Mouse (Mus musculus): Measurements from ENCODE around the gene Ssbp4. TPM values are rescaled to one million over a fixed set of nuclear protein-coding genes. Genes with fewer than 3 reads are reported as not detected.
A peak's percentile ranks its signal among the peaks of the same experiment; 100 is the strongest.

Ssbp4 gene
- polyA plus RNA-seq, 1 experiment, result 1,561 TPM

DNA sequence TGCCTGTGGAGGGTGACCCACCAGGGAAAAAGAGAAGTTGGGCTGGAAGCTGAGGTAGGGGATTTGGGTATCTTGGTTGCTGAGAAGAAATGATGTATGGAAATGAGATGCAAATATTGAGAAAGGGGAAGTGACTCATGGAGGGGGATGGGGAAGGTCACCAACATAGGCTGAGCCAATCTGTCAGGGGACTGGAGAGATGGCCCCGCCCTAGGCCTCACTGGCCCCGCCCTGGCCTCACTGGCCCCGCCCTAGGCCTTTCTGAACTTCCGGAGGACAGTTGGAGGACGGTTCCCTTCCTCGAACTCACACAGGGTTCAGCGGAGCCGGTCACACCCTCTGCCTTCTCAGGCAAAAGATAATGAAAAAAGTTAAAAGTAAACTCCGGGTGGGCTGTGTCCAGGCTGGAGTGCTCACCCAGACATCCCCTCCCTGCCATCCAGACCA is 10.2 kb upstream of the Ssbp4 start:
- Histone ChIP-seq H3K27me3 (replicated peaks) (no peaks in the 10 kb centered on the region), H3K4me3 (replicated peaks) (peak overlapping the region; percentile 88), H3K9me3 (no peaks in the 10 kb centered on the region), H3K36me3 (replicated peaks; ENCODE audit: low read length) (no peaks in the 10 kb centered on the region), H3K4me1 (peaks cover 85% of the 10 kb centered on the region)
- TF ChIP-seq GATA1 (IDR thresholded peaks at IDR 0.05; ENCODE audit: borderline replicate concordance, low read length), result no peak
- TF ChIP-seq FLI1 (IDR thresholded peaks at IDR 0.05; ENCODE audit: low read length), result no peak

DNA sequence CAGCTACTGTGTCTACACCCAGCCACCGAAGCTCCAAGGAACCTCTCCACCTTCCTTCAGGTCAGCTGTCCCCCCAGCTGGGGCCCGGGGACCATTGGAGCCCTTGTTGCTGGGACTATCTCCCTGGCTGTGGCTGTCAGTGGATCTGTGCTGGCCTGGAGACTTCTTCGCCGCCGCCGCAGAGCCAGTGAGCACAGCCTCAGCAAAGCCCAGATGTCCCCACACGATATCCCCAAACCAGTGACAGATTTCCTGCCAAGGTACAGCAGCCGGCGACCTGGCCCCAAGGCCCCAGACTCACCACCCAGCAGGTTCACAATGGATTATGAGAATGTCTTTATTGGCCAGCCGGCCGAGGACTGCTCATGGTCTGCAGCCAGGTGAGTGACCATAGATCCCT is 9.3 kb upstream of the Ssbp4 start:
- Histone ChIP-seq H3K27me3 (replicated peaks) (no peaks in the 10 kb centered on the region), H3K36me3 (replicated peaks; ENCODE audit: low read length) (no peaks in the 10 kb centered on the region), H3K4me1 (peaks cover 91% of the 10 kb centered on the region), H3K4me3 (replicated peaks) (peak overlapping the region; percentile 88), H3K9me3 (no peaks in the 10 kb centered on the region)
- TF ChIP-seq GATA1 (IDR thresholded peaks at IDR 0.05; ENCODE audit: borderline replicate concordance, low read length) (no peak), FLI1 (IDR thresholded peaks at IDR 0.05; ENCODE audit: low read length) (no peak)

DNA sequence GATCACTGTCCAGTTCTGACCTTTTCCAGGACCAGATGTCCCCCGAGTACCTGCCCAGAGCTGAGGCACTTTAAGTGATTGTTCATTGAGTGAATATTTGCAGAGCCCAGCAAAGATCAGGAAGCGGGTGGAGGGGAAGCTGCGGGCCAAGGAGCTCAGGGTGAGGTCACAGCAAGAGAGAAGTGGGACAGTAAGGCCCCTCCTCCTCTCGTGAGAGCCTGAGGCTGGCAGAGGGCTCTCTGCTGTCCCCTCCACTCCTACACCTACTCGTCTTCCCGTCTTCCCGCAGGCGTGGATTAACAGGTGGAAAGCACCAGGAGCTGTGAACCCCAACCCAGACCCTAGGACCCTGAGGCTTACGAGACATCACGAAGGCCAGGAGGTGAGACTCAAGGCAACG is 8.0 kb upstream of the Ssbp4 start:
- no peaks in the 10 kb centered on the region for H3K36me3 ChIP-seq (replicated peaks; ENCODE audit: low read length)
- H3K4me3 ChIP-seq (replicated peaks), result peak overlapping the region; percentile 86
- no peaks in the 10 kb centered on the region for H3K9me3 ChIP-seq
- peaks cover 85% of the 10 kb centered on the region for H3K4me1 ChIP-seq
- H3K27me3 ChIP-seq (replicated peaks), result no peaks in the 10 kb centered on the region
- TF ChIP-seq GATA1 (IDR thresholded peaks at IDR 0.05; ENCODE audit: borderline replicate concordance, low read length) (no peak), FLI1 (IDR thresholded peaks at IDR 0.05; ENCODE audit: low read length) (no peak)

DNA sequence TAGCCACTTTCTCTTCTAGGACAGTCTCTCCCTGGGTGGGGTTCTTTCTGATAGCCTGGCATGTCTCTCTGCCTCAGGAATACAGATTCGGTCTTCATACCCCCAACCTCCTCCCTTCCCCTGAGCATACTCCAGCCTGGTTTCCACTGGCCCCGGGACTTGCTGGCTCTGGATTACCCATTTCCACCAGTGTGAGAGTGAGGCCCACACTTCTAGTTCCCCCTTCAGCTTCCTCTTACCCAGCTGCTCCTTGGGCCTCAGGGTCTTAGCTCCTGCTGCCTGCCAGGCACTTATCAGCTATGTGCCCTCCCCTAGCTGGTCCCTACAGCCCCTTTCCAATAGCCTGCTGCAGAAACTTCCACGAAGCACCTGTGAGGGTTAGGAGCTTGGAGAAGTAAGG is 7.2 kb upstream of the Ssbp4 start, which contains the start of gene Lrrc25:
Gene Lrrc25 (plus strand): TSS at position 262 of the 400 bp plus-strand sequence.
- Histone ChIP-seq H3K4me3 (replicated peaks) (peak within 1 kb of the TSS; percentile 86), H3K4me1 (peaks cover 88% of the 10 kb centered on the region), H3K36me3 (replicated peaks; ENCODE audit: low read length) (no peaks in the 10 kb centered on the region), H3K27me3 (replicated peaks) (no peaks in the 10 kb centered on the region), H3K9me3 (no peaks in the 10 kb centered on the region)
- no peak for TF ChIP-seq GATA1 (IDR thresholded peaks at IDR 0.05; ENCODE audit: borderline replicate concordance, low read length)
- no peak for TF ChIP-seq FLI1 (IDR thresholded peaks at IDR 0.05; ENCODE audit: low read length)

DNA sequence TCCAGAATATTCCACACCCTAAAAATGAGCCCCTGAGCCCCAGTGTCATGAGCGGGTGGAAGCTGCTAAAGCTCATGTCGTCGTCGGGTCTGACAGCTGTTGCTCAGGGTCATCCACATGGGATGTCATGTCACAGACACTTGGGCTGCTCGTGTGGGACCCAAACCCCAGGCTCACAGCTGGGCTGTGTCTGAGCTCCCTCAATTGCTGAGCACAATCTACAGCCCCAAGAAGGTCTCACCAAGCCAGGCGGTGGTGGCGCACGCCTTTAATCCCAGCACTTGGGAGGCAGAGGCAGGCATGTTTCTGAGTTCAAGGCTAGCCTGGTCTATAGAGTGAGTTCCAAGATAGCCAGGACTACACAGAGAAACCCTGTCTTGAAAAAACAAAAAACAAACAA is 6.6 kb upstream of the Ssbp4 start:
- TF ChIP-seq FLI1 (IDR thresholded peaks at IDR 0.05; ENCODE audit: low read length) (no peak), GATA1 (IDR thresholded peaks at IDR 0.05; ENCODE audit: borderline replicate concordance, low read length) (no peak)
- Histone ChIP-seq H3K4me1 (peaks cover 87% of the 10 kb centered on the region), H3K27me3 (replicated peaks) (no peaks in the 10 kb centered on the region), H3K36me3 (replicated peaks; ENCODE audit: low read length) (no peaks in the 10 kb centered on the region), H3K4me3 (replicated peaks) (peak overlapping the region; percentile 10), H3K9me3 (no peaks in the 10 kb centered on the region)

DNA sequence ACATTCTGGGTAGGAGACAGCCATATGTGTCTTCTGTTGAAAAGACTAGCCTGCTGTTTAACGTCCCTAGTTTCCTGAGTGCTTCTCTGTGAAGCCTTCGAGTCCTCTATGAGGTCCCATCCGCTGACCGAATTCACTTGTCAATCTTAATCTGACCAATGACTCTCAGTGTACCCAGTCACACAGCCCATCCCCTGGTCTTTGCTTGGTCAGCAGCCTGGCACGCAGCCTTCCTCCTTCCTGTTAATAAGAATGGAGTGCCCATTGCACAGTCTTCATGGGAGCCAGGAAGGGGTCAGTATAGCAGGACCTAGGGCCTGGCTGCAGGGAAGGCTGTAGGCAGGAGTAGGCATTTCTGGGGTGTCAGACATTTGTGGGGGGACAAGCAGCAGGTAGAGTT is 5.8 kb upstream of the Ssbp4 start:
- Histone ChIP-seq H3K4me1 (peaks cover 87% of the 10 kb centered on the region), H3K4me3 (replicated peaks) (peak overlapping the region; percentile 43), H3K9me3 (no peaks in the 10 kb centered on the region), H3K27me3 (replicated peaks) (no peaks in the 10 kb centered on the region), H3K36me3 (replicated peaks; ENCODE audit: low read length) (no peaks in the 10 kb centered on the region)
- no peak for TF ChIP-seq FLI1 (IDR thresholded peaks at IDR 0.05; ENCODE audit: low read length)
- no peak for TF ChIP-seq GATA1 (IDR thresholded peaks at IDR 0.05; ENCODE audit: borderline replicate concordance, low read length)

DNA sequence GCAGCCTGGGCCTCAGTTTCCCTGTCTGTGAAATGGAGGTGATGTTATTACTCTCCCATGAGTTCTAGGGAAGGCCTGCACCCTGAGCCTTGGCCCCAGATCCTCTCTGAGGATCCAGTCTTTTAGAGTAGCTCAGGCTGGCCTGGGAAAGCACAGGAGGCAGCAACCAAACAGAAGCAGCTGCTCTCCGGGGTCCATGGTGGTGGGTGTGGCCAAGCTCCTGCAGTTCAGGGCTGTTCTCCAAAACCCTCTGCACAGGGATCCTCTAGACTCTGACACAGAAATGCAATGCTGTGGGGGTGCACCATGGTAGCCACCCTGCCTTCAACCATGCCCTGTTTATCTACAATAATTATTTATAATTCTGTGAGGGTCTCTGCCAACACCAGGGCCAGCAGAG is 5.1 kb upstream of the Ssbp4 start:
- no peaks in the 10 kb centered on the region for H3K36me3 ChIP-seq (replicated peaks; ENCODE audit: low read length)
- H3K9me3 ChIP-seq, result no peaks in the 10 kb centered on the region
- H3K27me3 ChIP-seq (replicated peaks), result no peaks in the 10 kb centered on the region
- H3K4me3 ChIP-seq (replicated peaks), result no peak overlapping the region
- peaks cover 87% of the 10 kb centered on the region for H3K4me1 ChIP-seq
- TF ChIP-seq GATA1 (IDR thresholded peaks at IDR 0.05; ENCODE audit: borderline replicate concordance, low read length) (no peak), FLI1 (IDR thresholded peaks at IDR 0.05; ENCODE audit: low read length) (no peak)

DNA sequence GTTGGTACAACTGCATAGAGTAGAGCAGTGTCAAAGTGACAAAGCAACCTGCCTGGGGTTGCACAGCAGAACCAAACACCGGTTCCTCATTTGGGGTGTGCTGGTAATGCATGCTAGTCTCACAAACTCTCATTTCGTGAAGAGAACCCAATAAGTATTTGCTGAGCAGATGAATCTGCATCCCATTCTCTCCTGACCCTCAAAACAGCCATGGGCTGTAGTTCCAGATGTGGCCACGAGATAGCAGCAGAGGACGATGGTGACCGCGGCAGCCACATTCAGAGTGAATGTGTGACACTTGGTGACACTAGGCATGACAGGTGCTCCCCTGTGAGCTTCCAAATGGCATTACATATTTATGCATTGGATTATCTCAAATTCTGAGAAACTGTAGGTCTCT is 3.2 kb upstream of the Ssbp4 start:
- peaks cover 83% of the 10 kb centered on the region for H3K4me1 ChIP-seq
- no peaks in the 10 kb centered on the region for H3K36me3 ChIP-seq (replicated peaks; ENCODE audit: low read length)
- no peak for TF ChIP-seq GATA1 (IDR thresholded peaks at IDR 0.05; ENCODE audit: borderline replicate concordance, low read length)
- no peak for TF ChIP-seq FLI1 (IDR thresholded peaks at IDR 0.05; ENCODE audit: low read length)
- no peaks in the 10 kb centered on the region for H3K9me3 ChIP-seq
- peak overlapping the region; percentile 95 for H3K4me3 ChIP-seq (replicated peaks)
- H3K27me3 ChIP-seq (replicated peaks), result no peaks in the 10 kb centered on the region

DNA sequence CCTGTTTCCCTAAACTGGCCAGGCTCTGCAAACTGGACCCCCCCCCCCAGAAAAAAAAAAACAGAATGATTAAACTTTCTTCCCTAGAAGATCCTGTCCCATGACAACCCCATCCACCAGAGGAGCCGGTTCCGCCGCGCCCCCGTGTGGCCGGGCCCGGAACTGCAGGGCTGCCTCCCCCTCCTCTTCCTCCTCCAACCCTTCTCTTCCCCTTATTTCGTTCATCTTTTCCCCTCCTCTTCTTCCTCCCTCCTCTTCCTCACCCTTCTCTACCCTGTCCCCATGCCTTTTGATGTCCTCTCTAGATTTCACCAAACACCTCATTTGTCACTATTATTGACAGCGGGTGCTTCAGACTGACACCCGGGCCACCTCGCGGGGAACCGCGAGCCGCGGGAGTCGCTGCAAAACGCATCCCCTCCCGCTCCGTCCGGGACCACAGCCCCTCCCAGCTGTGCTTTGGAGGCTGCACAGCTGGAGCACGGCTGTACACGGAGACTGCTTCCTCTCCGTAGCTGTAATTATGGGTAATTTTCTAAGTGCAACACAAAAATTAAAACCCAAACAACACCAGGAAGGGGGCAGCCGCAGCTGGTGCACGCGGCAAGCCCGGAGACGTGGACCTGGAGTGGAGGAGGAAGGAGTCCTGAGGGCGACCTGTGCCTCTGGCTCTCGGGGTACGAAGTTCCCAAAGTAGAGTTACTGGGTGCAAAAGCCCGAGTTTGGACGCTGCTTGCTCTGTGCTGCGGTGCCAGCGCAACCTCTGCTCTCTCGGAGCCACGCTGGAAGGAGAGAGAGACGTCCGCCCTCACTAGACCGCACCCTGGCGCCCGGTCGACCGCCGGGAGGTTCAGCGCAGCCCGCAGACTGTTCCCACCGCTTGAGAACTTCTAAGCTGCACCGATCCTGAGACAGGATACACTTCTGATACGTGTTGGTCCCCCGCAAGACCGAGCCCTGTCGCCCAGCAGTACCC is 2.4 kb upstream of the Ssbp4 start:
- Histone ChIP-seq H3K4me3 (replicated peaks) (peak overlapping the region; percentile 95), H3K9me3 (no peaks in the 10 kb centered on the region), H3K36me3 (replicated peaks; ENCODE audit: low read length) (peaks cover 6% of the 10 kb centered on the region), H3K27me3 (replicated peaks) (no peaks in the 10 kb centered on the region), H3K4me1 (peaks cover 83% of the 10 kb centered on the region)
- TF ChIP-seq FLI1 (IDR thresholded peaks at IDR 0.05; ENCODE audit: low read length), result no peak
- TF ChIP-seq GATA1 (IDR thresholded peaks at IDR 0.05; ENCODE audit: borderline replicate concordance, low read length), result no peak
